Mouse (Mus musculus) midbrain, embryonic 10.5 days (tissue): ENCODE results near the gene C030005K15Rik. TPM values are rescaled to one million over a fixed set of nuclear protein-coding genes. Genes with fewer than 3 reads are reported as not detected.

ENCODE experiments used
- DNase-seq: peaks from one replicate; pipeline ENCODE4 v3.0.0-alpha.2; 2017; ENCODE audit warnings: low spot score
- H3K27ac ChIP-seq: fragments of 300-500 bp; sonication (generic); replicated peaks from 2 replicates; pipeline ENCODE4 v1.5.1; 2016; ENCODE audit warnings: mild to moderate bottlenecking
- H3K27me3 ChIP-seq: fragments of 300-500 bp; sonication (generic); 2 replicates; pipeline ENCODE4 v1.6.1; 2016; ENCODE audit warnings: low read depth, mild to moderate bottlenecking; ENCODE audit not compliant: poor library complexity, severe bottlenecking
- H3K36me3 ChIP-seq: fragments of 300-500 bp; sonication (generic); 2 replicates; pipeline ENCODE4 v1.6.1; 2016; ENCODE audit warnings: mild to moderate bottlenecking, moderate library complexity
- H3K4me1 ChIP-seq: fragments of 300-500 bp; sonication (generic); 2 replicates; pipeline ENCODE4 v1.6.1; 2016
- H3K4me3 ChIP-seq: fragments of 300-500 bp; sonication (generic); 2 replicates; pipeline ENCODE4 v1.5.1; 2016; ENCODE audit warnings: mild to moderate bottlenecking, moderate library complexity
- H3K9me3 ChIP-seq: fragments of 300-500 bp; sonication (generic); replicated peaks from 2 replicates; pipeline ENCODE4 v1.6.1; 2016; ENCODE audit warnings: mild to moderate bottlenecking
- WGBS: fragments of 180-500 bp; shearing (Covaris S2); methylation state at CpG from one replicate; pipeline ENCODE4 v1.1.7; 2016; 5-methylcytosine and 5-hydroxymethylcytosine counted together
- polyA plus RNA-seq: library from polyadenylated mRNA; unstranded; fragments of >200 nt; fragmentation: Nextera tagmentation; extraction: Ambion mirVana; gene quantifications from 2 replicates; pipeline ENCODE4 v1.2.1, GENCODE M21; 2016

C030005K15Rik gene
- polyA plus RNA-seq, 1 experiment from 2014 or later: not detected

- DNase-seq: no peak
- Histone ChIP-seq H3K4me1 (no peaks in the 10 kb centered on the region), H3K4me3 (no peak overlapping the region), H3K36me3 (no peaks in the 10 kb centered on the region), H3K27ac (no peak overlapping the region), H3K27me3 (no peaks in the 10 kb centered on the region), H3K9me3 (no peaks in the 10 kb centered on the region)
Observed at GRCm38 (mm10) chr10:97702321-97702720, 24.2 kb downstream of the C030005K15Rik start.

- Histone ChIP-seq H3K4me1 (no peaks in the 10 kb centered on the region), H3K27ac (no peak overlapping the region), H3K4me3 (no peak overlapping the region), H3K27me3 (no peaks in the 10 kb centered on the region), H3K36me3 (no peaks in the 10 kb centered on the region), H3K9me3 (peaks cover 12% of the 10 kb centered on the region; the same call in 1 of the 2 replicates)
- 93% methylated on average over 37 of the region's 37 CpGs for WGBS
- DNase-seq: no peak
Observed at GRCm38 (mm10) chr10:97693398-97694135, 33.0 kb downstream of the C030005K15Rik start.

- DNase-seq: no peak
Observed at GRCm38 (mm10) chr10:97692913-97693312, 33.6 kb downstream of the C030005K15Rik start, which contains the start of gene Ccer1. Gene Ccer1 (plus strand): TSS chr10:97693059.

GRCm38 (mm10) chr10:97689425-97689824, 37.1 kb downstream of the C030005K15Rik start:
- Histone ChIP-seq H3K9me3 (peaks cover 12% of the 10 kb centered on the region; the same call in 1 of the 2 replicates), H3K4me1 (no peaks in the 10 kb centered on the region), H3K4me3 (no peak overlapping the region), H3K36me3 (no peaks in the 10 kb centered on the region), H3K27me3 (no peaks in the 10 kb centered on the region), H3K27ac (no peak overlapping the region)
- DNase-seq: no peak
- 86% methylated on average over 3 of the region's 3 CpGs for WGBS

More at GRCm38 (mm10) chr10:97692913-97693312, 33.6 kb downstream of the C030005K15Rik start, which contains the start of gene Ccer1:
- no peak within 1 kb of the TSS for H3K4me3 ChIP-seq
- H3K9me3 ChIP-seq: peaks cover 12% of the 10 kb centered on the region; the same call in 1 of the 2 replicates
- no peak within 1 kb of the TSS for H3K27ac ChIP-seq
- no peaks in the 10 kb centered on the region for H3K27me3 ChIP-seq
- 79% methylated on average over 20 of the region's 20 CpGs for WGBS
- no peaks in the 10 kb centered on the region for H3K4me1 ChIP-seq
- no peaks in the 10 kb centered on the region for H3K36me3 ChIP-seq

GRCm38 (mm10) chr10:97687198-97687597, 39.4 kb downstream of the C030005K15Rik start:
- Histone ChIP-seq H3K36me3 (no peaks in the 10 kb centered on the region), H3K27me3 (no peaks in the 10 kb centered on the region), H3K4me3 (no peak overlapping the region), H3K4me1 (no peaks in the 10 kb centered on the region), H3K9me3 (no peaks in the 10 kb centered on the region), H3K27ac (no peak overlapping the region)
- WGBS: 89% methylated on average over 1 of the region's 1 CpGs
- DNase-seq: no peak

GRCm38 (mm10) chr10:97682981-97683380, 43.6 kb downstream of the C030005K15Rik start:
- no peaks in the 10 kb centered on the region for H3K36me3 ChIP-seq
- H3K27ac ChIP-seq: no peak overlapping the region
- no peaks in the 10 kb centered on the region for H3K27me3 ChIP-seq
- no peak overlapping the region for H3K4me3 ChIP-seq
- no peak for DNase-seq
- H3K4me1 ChIP-seq: no peaks in the 10 kb centered on the region
- no peaks in the 10 kb centered on the region for H3K9me3 ChIP-seq

Other genes starting within 250 kb of the C030005K15Rik start
- 6.6 and 15.1 TPM in 2 replicates for gene Dcn, start 247.1 kb downstream of the C030005K15Rik start, polyA plus RNA-seq
- gene Lum, start 161.6 kb downstream of the C030005K15Rik start, polyA plus RNA-seq: 68.6 and 91.4 TPM in 2 replicates
- not detected in 2 replicates for gene Kera, start 119.9 kb downstream of the C030005K15Rik start, polyA plus RNA-seq
- gene Epyc, start 82.7 kb downstream of the C030005K15Rik start, polyA plus RNA-seq: 0.35 and 1.8 TPM in 2 replicates
- gene Ccer1, start 33.7 kb downstream of the C030005K15Rik start, polyA plus RNA-seq: not detected in 2 replicates